Mouse (Mus musculus) liver, postnatal 0 days (tissue): ENCODE results near the gene Atp8a1.

Experiments used
- CTCF ChIP-seq: sonication (generic); IDR thresholded peaks from 2 replicates; pipeline ENCODE4 v1.5.1; 2016; ENCODE audit warnings: antibody characterized with exemption, low read depth
- EP300 ChIP-seq: IDR thresholded peaks from 2 replicates; pipeline ENCODE4 v1.6.1; 2016; ENCODE audit warnings: antibody characterized with exemption, low read depth, mild to moderate bottlenecking

DNA sequence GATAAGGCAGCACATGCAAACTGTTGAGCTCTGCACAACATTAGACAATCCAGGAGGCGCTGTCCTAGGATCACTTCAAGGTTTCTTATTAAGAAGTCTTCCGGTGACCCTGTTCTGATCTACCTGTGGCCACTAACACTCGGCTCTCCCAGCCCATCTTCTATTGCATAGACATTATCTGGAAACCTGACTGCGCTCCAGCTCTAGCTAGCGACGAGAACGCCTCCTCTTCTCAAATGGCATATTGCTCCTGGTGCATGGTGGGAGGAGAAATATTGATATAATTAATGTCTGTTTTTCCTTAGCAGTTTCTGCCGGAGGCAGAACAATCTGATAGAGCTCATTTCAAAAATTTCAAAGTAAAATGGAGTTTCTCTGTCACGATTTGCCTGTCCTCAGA, 156.9 kb downstream of the Atp8a1 start:
- TF ChIP-seq CTCF, result no peak
- no peak for TF ChIP-seq EP300
